Comparison of ENCODE assay signal across 9 mouse cellular contexts in the genomic region with DNA sequence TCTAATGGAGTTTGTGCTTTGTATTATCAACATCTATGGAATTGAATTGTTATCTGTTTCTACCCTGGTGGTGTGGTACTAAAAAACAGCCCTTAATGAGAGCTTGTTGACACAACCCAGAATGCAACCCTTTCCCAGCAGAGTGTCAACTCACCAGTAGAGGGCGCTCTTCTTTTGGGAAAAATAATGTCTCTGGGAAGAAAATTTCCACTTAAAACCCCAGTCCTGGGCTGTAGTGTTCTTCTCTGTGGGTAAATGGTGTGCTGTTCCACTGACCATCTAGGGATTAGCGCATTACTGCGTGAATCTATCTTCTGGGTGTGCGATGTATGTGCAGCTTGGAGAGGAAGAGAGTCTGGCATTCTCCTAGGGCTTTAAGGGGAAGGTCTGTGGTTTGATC.
DNase-seq lines count a peak whose midpoint lies in the region; ATAC-seq lines count a peak whose summit lies in the region.
"Had no signal": no experiment of that assay in that cellular context is flagged by ENCODE, and none has a peak within 500 bp of the region (broad histone marks: within the 10 kb centered on the region; RNA-seq: fewer than 3 reads in every experiment).

No protein-coding gene starts in this region.

- DNase-seq in neural tube, embryonic 10.5 days (ENCODE audit: extremely low spot score, low spot score): peak; percentile 47
- peak; percentile 69 for DNase-seq in adrenal gland, postnatal 14 days
- peak; percentile 49 for DNase-seq in embryonic facial prominence, embryonic 10.5 days (ENCODE audit: low spot score)
- DNase-seq in hindlimb bud, embryonic 11.5 days (ENCODE audit: extremely low spot score, low read depth, low spot score): peak; percentile 50
- peak; percentile 73 to 75 for DNase-seq in left cerebral cortex, postnatal 14 days (ENCODE audit: low spot score in 2 of 2)
- DNase-seq in naive thymus-derived CD4-positive, alpha-beta T cell, adult 2 months (ENCODE audit: low read depth): peak; percentile 29
- no peak for DNase-seq in spleen, adult 12 weeks (ENCODE audit: low spot score)

- no peak overlapping the region for H3K27ac ChIP-seq in neural tube, embryonic 15.5 days (replicated peaks)
- H3K27ac ChIP-seq in embryonic facial prominence, embryonic 10.5 days (replicated peaks): no peak overlapping the region

- no peaks in the 10 kb centered on the region for H3K27me3 ChIP-seq in neural tube, embryonic 15.5 days (replicated peaks)
- no peaks in the 10 kb centered on the region for H3K27me3 ChIP-seq in embryonic facial prominence, embryonic 10.5 days (replicated peaks; ENCODE audit: low read depth, poor library complexity, severe bottlenecking)

- H3K4me1 ChIP-seq in neural tube, embryonic 15.5 days: no peaks in the 10 kb centered on the region
- H3K4me1 ChIP-seq in embryonic facial prominence, embryonic 10.5 days: peaks cover 5% of the 10 kb centered on the region

- no peaks in the 10 kb centered on the region for H3K9me3 ChIP-seq in neural tube, embryonic 15.5 days (replicated peaks)
- H3K9me3 ChIP-seq in embryonic facial prominence, embryonic 10.5 days: no peaks in the 10 kb centered on the region
- H3K9me3 ChIP-seq: megakaryocyte, embryonic 14.5 days had no signal

- H3K4me3 ChIP-seq in neural tube, embryonic 15.5 days (replicated peaks): no peak overlapping the region
- H3K4me3 ChIP-seq in embryonic facial prominence, embryonic 10.5 days: no peak overlapping the region
- H3K4me3 ChIP-seq: megakaryocyte, embryonic 14.5 days had no signal

- no peak for ATAC-seq in neural tube, embryonic 15.5 days (ENCODE audit: low FRiP score)

- intact Hi-C loops in left cerebral cortex, postnatal 14 days (cut with DNase I): loop anchor here (5.0 kb wide), 1 partner anchor 758 kb away; no protein-coding TSS in a partner anchor

- H3K36me3 ChIP-seq in neural tube, embryonic 15.5 days: no peaks in the 10 kb centered on the region
- no peaks in the 10 kb centered on the region for H3K36me3 ChIP-seq in embryonic facial prominence, embryonic 10.5 days (replicated peaks)

- H3K4me2 ChIP-seq in neural tube, embryonic 15.5 days: no peak overlapping the region

- no peak overlapping the region for H3K9ac ChIP-seq in neural tube, embryonic 15.5 days (replicated peaks)

- WGBS in neural tube, embryonic 15.5 days: 38% methylated on average over 4 of the region's 4 CpGs
- 43% methylated on average over 4 of the region's 4 CpGs for WGBS in embryonic facial prominence, embryonic 10.5 days
